Mouse (Mus musculus) hindbrain, embryonic 16.5 days (tissue): ENCODE measurements around the gene Crybg2. TPM values are rescaled to one million over a fixed set of nuclear protein-coding genes. Genes with fewer than 3 reads are reported as not detected.
A peak's percentile ranks its signal among the peaks of the same experiment; 100 is the strongest.

Experiments used
- ATAC-seq: fragments of 200-750 bp; cut with Nextera tagmentation; 2 replicates; pipeline ENCODE4 v1.8.0; 2017; ENCODE audit warnings: moderate TSS enrichment, moderate library complexity
- H3K27ac ChIP-seq: fragments of 300-500 bp; sonication (generic); 2 replicates; pipeline ENCODE4 v1.5.1; 2014; ENCODE audit warnings: low read depth, mild to moderate bottlenecking, control low read depth, low read length, moderate library complexity
- H3K27me3 ChIP-seq: fragments of 300-500 bp; sonication (generic); replicated peaks from 2 replicates; pipeline ENCODE4 v1.6.1; 2014; ENCODE audit warnings: low read length; ENCODE audit not compliant: control insufficient read depth, insufficient read depth
- H3K36me3 ChIP-seq: fragments of 300-500 bp; sonication (generic); 2 replicates; pipeline ENCODE4 v1.6.1; 2014; ENCODE audit warnings: mild to moderate bottlenecking, low read length, moderate library complexity, mixed read lengths; ENCODE audit not compliant: control insufficient read depth, insufficient read depth
- H3K4me1 ChIP-seq: fragments of 300-500 bp; sonication (generic); 2 replicates; pipeline ENCODE4 v1.6.1; 2014; ENCODE audit warnings: low read depth, low read length; ENCODE audit not compliant: control insufficient read depth, insufficient read depth
- H3K4me2 ChIP-seq: fragments of 300-500 bp; sonication (generic); 2 replicates; pipeline ENCODE4 v1.6.1; 2014; ENCODE audit warnings: mild to moderate bottlenecking, low read length, control low read depth, moderate library complexity
- H3K4me3 ChIP-seq: fragments of 300-500 bp; sonication (generic); 2 replicates; pipeline ENCODE4 v1.5.1; 2014; ENCODE audit warnings: mild to moderate bottlenecking, low read length, control low read depth, moderate library complexity
- H3K9ac ChIP-seq: fragments of 300-500 bp; sonication (generic); 2 replicates; pipeline ENCODE4 v1.6.1; 2014; ENCODE audit warnings: low read depth, mild to moderate bottlenecking, control low read depth, low read length, moderate library complexity
- H3K9me3 ChIP-seq: fragments of 300-500 bp; sonication (generic); 2 replicates; pipeline ENCODE4 v1.6.1; 2014; ENCODE audit warnings: mild to moderate bottlenecking, low read length, moderate library complexity; ENCODE audit not compliant: control insufficient read depth
- WGBS: fragments of 180-500 bp; shearing (Covaris S2); extraction: QIAGEN DNeasy Blood & Tissue Kit; methylation state at CpG from one replicate; pipeline ENCODE4 v1.1.7; 2014; 5-methylcytosine and 5-hydroxymethylcytosine counted together
- polyA plus RNA-seq: library from polyadenylated mRNA; unstranded; fragments of >200 nt; fragmentation: Nextera tagmentation; extraction: Ambion mirVana; gene quantifications from 2 replicates; pipeline ENCODE4 v1.2.1, GENCODE M21; 2015

The Crybg2 gene
- polyA plus RNA-seq, 1 experiment from 2014 or later, result 5.3 TPM

GRCm38 (mm10) chr4:134121571-134121970 is 61.0 kb downstream of the Crybg2 start:
- H3K27me3 ChIP-seq, result no peaks in the 10 kb centered on the region
- H3K4me1 ChIP-seq, result peaks cover 4% of the 10 kb centered on the region
- no peak overlapping the region for H3K9ac ChIP-seq
- H3K27ac ChIP-seq, result no peak overlapping the region
- H3K4me2 ChIP-seq, result no peak overlapping the region
- H3K36me3 ChIP-seq, result no peaks in the 10 kb centered on the region
- H3K9me3 ChIP-seq, result no peaks in the 10 kb centered on the region
- WGBS, result 40% methylated on average over 4 of the region's 4 CpGs
- no peak for ATAC-seq
- no peak overlapping the region for H3K4me3 ChIP-seq

GRCm38 (mm10) chr4:134122281-134122680 is 61.7 kb downstream of the Crybg2 start:
- no peaks in the 10 kb centered on the region for H3K36me3 ChIP-seq
- H3K9me3 ChIP-seq, result no peaks in the 10 kb centered on the region
- no peak overlapping the region for H3K9ac ChIP-seq
- no peak for ATAC-seq
- no peaks in the 10 kb centered on the region for H3K27me3 ChIP-seq
- H3K4me3 ChIP-seq, result no peak overlapping the region
- H3K27ac ChIP-seq, result no peak overlapping the region
- peaks cover 12% of the 10 kb centered on the region for H3K4me1 ChIP-seq
- H3K4me2 ChIP-seq, result no peak overlapping the region
- 52% methylated on average over 3 of the region's 3 CpGs for WGBS

GRCm38 (mm10) chr4:134123147-134123546 is 62.5 kb downstream of the Crybg2 start:
- no peak for ATAC-seq
- no peak overlapping the region for H3K4me2 ChIP-seq
- H3K4me3 ChIP-seq, result no peak overlapping the region
- H3K9ac ChIP-seq, result no peak overlapping the region
- WGBS, result 89% methylated on average over 6 of the region's 6 CpGs
- H3K27me3 ChIP-seq, result no peaks in the 10 kb centered on the region
- no peaks in the 10 kb centered on the region for H3K9me3 ChIP-seq
- no peak overlapping the region for H3K27ac ChIP-seq
- H3K4me1 ChIP-seq, result peaks cover 20% of the 10 kb centered on the region
- no peaks in the 10 kb centered on the region for H3K36me3 ChIP-seq

- peak overlapping the region; percentile 2; the same call in 1 of the 2 replicates for H3K4me2 ChIP-seq
- peaks cover 21% of the 10 kb centered on the region for H3K4me1 ChIP-seq
- no peak overlapping the region for H3K27ac ChIP-seq
- ATAC-seq, result no peak
- no peak overlapping the region for H3K4me3 ChIP-seq
- WGBS, result 27% methylated on average over 17 of the region's 17 CpGs
- no peak overlapping the region; the same call in 1 of the 2 replicates for H3K9ac ChIP-seq
- no peaks in the 10 kb centered on the region for H3K27me3 ChIP-seq
- H3K9me3 ChIP-seq, result no peaks in the 10 kb centered on the region
- H3K36me3 ChIP-seq, result no peaks in the 10 kb centered on the region
These were observed 63.3 kb downstream of the Crybg2 start for GRCm38 (mm10) chr4:134123680-134124551.

GRCm38 (mm10) chr4:134125383-134126060 is 64.9 kb downstream of the Crybg2 start:
- Histone ChIP-seq H3K9ac (no peak overlapping the region), H3K27me3 (no peaks in the 10 kb centered on the region), H3K4me3 (no peak overlapping the region), H3K9me3 (no peaks in the 10 kb centered on the region), H3K4me1 (peaks cover 24% of the 10 kb centered on the region), H3K4me2 (no peak overlapping the region), H3K36me3 (no peaks in the 10 kb centered on the region), H3K27ac (no peak overlapping the region)
- no peak for ATAC-seq
- 86% methylated on average over 15 of the region's 15 CpGs for WGBS

GRCm38 (mm10) chr4:134126300-134127120 is 65.9 kb downstream of the Crybg2 start:
- no peaks in the 10 kb centered on the region for H3K27me3 ChIP-seq
- no peaks in the 10 kb centered on the region for H3K9me3 ChIP-seq
- peak overlapping the region; percentile 28; the same call in 1 of the 2 replicates for H3K9ac ChIP-seq
- WGBS, result 88% methylated on average over 21 of the region's 21 CpGs
- H3K4me1 ChIP-seq, result peaks cover 24% of the 10 kb centered on the region
- no peak for ATAC-seq
- no peak overlapping the region for H3K4me3 ChIP-seq
- no peak overlapping the region; the same call in 1 of the 2 replicates for H3K4me2 ChIP-seq
- no peaks in the 10 kb centered on the region for H3K36me3 ChIP-seq
- H3K27ac ChIP-seq, result no peak overlapping the region

- 88% methylated on average over 7 of the region's 7 CpGs for WGBS
- no peaks in the 10 kb centered on the region for H3K27me3 ChIP-seq
- H3K9ac ChIP-seq, result peak overlapping the region; percentile 28
- no peak overlapping the region for H3K27ac ChIP-seq
- peak overlapping the region; percentile 92 for H3K4me2 ChIP-seq
- H3K4me1 ChIP-seq, result peaks cover 24% of the 10 kb centered on the region
- ATAC-seq, result no peak
- no peaks in the 10 kb centered on the region for H3K36me3 ChIP-seq
- no peaks in the 10 kb centered on the region for H3K9me3 ChIP-seq
- H3K4me3 ChIP-seq, result no peak overlapping the region
These were observed 66.5 kb downstream of the Crybg2 start for GRCm38 (mm10) chr4:134127121-134127455.

- Histone ChIP-seq H3K27me3 (no peaks in the 10 kb centered on the region), H3K9ac (peak overlapping the region; percentile 89), H3K27ac (no peak overlapping the region), H3K4me2 (peak overlapping the region; percentile 92), H3K9me3 (no peaks in the 10 kb centered on the region), H3K4me3 (peak overlapping the region; percentile 87), H3K4me1 (peaks cover 24% of the 10 kb centered on the region), H3K36me3 (no peaks in the 10 kb centered on the region)
- 55% methylated on average over 8 of the region's 8 CpGs for WGBS
- ATAC-seq, result no peak
These were observed 67.2 kb downstream of the Crybg2 start for GRCm38 (mm10) chr4:134127793-134128192.
